Mouse (Mus musculus): ENCODE results near the gene Syt16.

- TF ChIP-seq USF1 (IDR thresholded peaks at IDR 0.05; ENCODE audit: low read depth) = no peak
- no peak for TF ChIP-seq CTCF (IDR thresholded peaks at IDR 0.05; ENCODE audit: control insufficient read depth, insufficient read depth, insufficient read length)
- TF ChIP-seq MAX (IDR thresholded peaks at IDR 0.05) = no peak
- no peak for TF ChIP-seq CEBPB (IDR thresholded peaks at IDR 0.05; ENCODE audit: low read depth)
- no peak for TF ChIP-seq MYOG (IDR thresholded peaks at IDR 0.05; ENCODE audit: control insufficient read depth, extremely low read depth, insufficient read length)
- TF ChIP-seq MYOD1 (IDR thresholded peaks at IDR 0.05; ENCODE audit: control insufficient read depth, insufficient read length, low read depth) = no peak
Measured at GRCm38 (mm10) chr12:74315221-74315620, 317.8 kb downstream of the Syt16 start.
